Mouse (Mus musculus) fibroblast of lung, adult 2 months (primary cell): Measurements from ENCODE around the gene Fam216a.
A peak's percentile ranks its signal among the peaks of the same experiment; 100 is the strongest.
"Not testable (repeated sequence)": the region's sequence is repeated elsewhere in the genome, so short reads cannot be mapped to it uniquely, and the experiment has no call there.

Experiments
- DNase-seq: peaks from one replicate; pipeline ENCODE4 v3.0.0-alpha.2; 2011; ENCODE audit warnings: low read depth

The Fam216a gene

DNA sequence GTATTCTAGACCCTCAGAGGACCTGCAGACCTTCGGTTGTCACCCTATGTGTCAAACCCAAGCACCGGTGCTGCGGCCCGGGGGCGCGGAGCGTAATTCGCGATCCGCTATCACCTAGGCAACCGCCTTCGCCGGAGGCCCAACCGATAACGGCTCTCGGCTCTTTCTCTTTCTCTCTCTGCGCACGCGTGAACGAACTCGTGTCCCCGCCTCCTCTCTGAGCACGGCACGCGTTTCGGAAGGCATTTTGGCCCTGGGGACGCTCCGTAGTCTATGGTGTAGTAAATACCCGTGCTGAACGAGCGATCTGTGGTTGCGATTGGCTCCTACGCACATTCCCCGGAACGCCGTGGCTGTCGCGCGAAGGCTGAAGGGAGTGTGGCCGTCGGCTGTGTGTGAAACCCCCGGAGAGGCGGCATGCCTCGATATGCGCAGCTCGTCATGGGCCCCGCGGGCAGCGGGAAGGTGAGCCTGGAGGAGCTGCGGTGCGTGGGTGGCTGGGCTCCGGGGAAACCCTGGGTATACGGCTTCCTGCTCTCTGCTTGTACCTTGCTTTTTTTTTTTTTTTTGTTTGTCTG lies at the start of gene Fam216a:
TSS of gene Fam216a (minus strand) at position 173 of the 578 bp plus-strand sequence.
- DNase-seq, result peak; percentile 98

DNA sequence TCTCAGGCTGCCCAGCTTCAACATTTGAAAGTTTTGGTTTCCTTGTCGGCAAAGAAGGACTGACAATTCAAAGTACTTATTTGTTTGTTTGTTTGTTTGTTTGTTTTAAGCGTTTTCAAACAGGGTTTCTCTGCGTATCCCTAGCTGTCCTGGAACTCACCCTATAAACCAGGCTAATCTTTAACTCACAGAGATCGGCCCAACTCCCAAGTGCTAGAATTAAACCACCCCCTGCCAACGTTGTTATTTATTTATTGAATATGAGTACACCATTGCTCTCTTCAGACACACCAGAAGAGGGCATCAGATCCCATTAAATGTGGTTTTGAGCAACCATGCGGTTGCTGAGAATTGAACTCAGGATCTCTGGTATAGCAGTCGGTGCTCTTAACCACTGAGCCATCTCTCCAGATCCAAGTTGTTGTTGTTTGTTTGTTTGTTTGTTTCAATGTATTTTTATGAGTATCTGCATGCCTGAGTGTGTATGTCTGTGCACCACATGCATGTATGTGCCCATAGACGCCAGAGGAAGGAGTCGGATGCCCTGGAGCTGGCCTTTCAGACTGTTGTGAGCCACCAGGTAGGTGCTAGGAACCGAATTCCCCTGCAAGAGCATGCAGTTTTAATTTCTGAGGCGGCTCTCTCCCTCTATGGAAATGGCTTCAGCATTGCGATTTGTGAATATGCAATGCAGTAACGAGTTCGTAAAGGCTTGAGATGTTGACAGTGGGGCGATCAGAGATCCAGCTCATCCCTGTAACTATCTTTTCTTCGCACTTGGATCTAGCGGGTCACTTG lies 49.3 kb upstream of the Fam216a start, which contains the start of gene Anapc7:
TSS of gene Anapc7 (plus strand) at position 423 of the 798 bp plus-strand sequence.
- no peak for DNase-seq

GRCm38 (mm10) chr5:122420676-122421075 lies 48.5 kb upstream of the Fam216a start:
- not testable (repeated sequence) for DNase-seq

GRCm38 (mm10) chr5:122415465-122415864 lies 43.3 kb upstream of the Fam216a start:
- no peak for DNase-seq

DNA sequence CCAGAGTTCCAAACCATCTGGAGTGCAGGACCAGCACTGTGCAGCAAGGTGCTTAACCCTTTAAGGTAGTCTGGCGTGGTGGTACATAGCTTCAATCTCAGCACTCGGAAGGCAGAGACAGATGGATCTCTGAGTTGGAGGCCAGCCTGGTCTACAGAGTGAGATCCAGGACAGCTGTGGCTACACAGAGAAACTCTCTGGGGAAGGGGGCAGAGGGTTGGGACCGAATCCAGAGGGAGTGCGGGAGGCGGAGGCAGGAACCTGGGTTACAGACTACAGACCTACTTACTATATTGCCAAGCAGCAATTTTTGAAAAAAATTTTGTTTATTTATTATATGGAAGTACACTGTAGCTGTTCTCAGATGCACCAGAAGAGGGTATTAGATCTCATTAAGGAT lies 42.2 kb upstream of the Fam216a start:
- no peak for DNase-seq

- DNase-seq, result no peak
These were observed 40.7 kb upstream of the Fam216a start for GRCm38 (mm10) chr5:122412826-122413225.

DNA sequence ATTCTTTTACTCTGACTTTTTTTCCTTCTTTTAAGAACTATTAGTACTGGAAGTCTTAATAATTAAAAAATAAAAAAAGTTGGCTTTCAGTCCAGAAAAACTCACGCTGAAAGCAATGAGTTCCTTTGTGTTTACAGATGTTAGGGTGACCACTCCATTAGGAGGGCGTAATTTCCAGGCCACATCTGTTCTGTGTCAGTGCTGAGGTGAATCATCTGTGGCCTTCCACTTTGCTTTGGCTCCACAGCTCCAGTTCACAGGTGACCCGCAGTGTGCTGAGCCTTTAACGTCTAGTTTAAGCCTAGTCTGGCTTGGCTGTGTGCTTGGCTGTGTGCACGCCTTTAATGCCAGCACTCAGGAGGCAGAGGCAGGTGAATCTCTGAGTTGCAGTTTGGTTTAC lies 39.7 kb upstream of the Fam216a start:
- DNase-seq, result no peak

- DNase-seq, result no peak
These were observed 37.8 kb upstream of the Fam216a start for GRCm38 (mm10) chr5:122409692-122410645.

DNA sequence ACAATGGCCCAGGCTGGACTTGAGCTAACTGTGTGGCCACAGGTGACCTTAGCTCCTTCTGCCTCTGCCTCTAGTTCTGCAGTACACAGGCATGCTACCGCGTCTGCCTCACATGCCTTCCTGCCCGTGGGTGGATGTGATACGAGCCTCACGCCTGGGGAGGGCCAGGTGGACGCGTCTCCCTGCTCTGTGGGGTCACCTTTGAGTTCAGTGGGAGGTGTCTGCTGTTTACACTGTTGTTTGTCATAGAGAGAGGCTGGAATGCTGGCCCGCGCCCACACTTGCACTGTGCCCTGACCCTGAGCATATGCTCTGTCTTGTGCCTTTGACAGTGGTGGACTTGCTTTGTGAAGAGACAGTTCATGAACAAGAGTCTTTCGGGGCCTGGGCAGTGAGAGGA lies 33.4 kb upstream of the Fam216a start:
- DNase-seq, result no peak

DNA sequence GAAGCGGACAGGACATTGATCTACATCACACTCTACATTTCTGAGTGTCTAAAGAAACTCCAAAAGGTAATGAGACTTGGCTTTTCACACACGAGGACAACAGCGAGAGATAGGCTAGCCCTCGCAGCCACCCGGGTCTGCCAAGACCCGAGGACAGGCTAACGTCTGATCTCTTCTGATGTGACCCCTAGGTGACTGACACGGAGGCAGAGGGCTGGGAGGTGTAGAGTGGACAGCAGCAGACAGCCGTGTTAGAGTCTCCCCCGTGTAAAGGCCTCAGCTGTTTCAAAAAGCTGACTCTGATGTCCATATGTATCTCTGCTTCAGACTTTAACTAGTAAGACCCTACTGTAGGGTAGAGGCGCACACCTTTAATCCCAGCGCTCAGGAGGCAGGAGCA lies 31.2 kb upstream of the Fam216a start:
- no peak for DNase-seq

GRCm38 (mm10) chr5:122402772-122403171 lies 30.6 kb upstream of the Fam216a start:
- no peak for DNase-seq

DNA sequence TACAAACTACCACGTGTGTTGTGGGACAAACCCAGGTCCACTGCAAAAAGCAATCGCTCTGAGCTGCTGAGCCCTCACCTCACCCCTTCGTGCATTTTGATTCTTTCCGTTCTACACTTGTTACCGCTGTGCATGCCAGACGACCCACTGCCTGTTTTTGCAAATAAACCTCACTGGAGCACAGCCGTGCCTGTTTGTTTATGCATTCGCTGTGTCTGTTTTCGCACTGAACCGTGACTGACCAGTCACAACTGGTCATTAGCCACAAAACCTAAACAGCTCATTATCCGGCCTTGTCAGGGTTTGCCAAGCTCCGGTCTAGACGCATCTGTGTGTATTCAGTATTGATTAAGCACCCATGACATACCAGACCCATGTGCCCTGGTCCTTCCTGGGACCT lies 30.0 kb upstream of the Fam216a start:
- DNase-seq, result no peak

DNA sequence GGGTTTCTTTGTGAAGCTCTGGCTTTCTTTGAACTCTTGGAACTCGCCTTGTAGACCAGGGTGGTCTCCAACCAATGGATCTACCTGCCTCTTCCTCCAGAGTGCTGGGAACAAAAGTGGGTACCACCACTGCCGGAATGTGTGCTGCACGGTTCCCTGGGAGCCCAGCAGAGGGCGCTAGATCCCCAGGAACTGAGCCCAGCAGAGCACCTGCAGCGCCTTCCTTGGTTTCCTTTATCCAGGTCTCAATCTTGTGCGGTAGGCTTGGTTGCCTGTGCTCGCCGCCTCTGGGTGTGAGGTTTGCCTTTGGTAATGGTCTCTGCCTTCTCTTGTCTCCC lies 29.1 kb upstream of the Fam216a start:
- no peak for DNase-seq

DNA sequence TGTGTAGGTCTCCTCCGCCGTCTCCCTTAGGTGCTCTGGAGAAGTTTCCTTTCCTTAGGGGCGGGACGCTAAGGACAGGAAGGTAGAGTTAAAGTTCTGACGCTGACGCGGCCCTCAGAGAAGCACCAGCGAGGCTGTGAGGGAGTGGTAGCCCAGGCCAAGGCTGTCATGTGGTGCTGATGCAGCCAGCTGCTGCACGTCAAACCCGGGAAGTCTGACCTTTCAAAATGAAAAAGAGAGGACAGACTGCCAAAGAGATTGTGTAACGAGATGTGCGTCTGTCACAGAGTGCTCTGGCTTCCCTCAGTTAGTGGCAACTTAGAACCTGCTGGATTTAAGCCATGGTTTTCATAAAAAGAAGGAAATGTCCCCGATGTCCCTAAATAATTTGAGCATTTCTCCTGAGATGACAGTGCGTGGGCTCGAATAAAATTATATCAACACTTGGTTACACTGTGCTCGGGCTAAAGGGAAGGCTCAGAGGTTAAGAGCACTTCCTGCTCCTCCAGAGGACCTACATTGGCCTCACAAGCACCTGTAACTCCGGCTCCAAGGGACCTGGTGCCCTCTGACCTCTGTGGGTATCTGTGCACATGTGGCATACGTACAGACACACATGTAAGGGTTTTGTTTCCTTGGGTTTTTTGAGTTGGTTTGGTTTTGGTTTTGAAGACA lies 28.6 kb upstream of the Fam216a start:
- no peak for DNase-seq

GRCm38 (mm10) chr5:122399871-122400270 lies 27.7 kb upstream of the Fam216a start:
- no peak for DNase-seq

DNA sequence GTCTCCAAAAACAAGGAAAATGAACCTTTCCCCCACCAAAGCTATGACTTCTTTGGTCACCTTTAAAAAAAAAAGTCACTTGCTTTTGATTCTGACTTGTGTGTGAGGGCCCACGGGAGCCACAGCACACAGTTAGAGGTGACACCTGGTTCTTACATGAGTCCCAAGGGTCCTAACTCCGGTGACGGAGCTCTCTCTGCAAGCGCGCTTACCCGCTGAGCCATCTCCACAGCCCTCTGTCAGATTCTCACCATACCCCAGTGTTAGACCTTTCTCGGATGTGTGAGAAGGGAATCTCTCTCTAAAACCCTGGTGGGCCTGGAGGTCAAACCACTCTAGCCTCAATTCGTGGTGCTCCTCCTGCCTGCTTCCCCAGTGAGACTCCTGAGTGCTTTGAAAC lies 25.3 kb upstream of the Fam216a start:
- DNase-seq, result no peak

GRCm38 (mm10) chr5:122396791-122397190 lies 24.6 kb upstream of the Fam216a start:
- no peak for DNase-seq

GRCm38 (mm10) chr5:122393887-122394286 lies 21.7 kb upstream of the Fam216a start:
- peak; percentile 34 for DNase-seq

DNA sequence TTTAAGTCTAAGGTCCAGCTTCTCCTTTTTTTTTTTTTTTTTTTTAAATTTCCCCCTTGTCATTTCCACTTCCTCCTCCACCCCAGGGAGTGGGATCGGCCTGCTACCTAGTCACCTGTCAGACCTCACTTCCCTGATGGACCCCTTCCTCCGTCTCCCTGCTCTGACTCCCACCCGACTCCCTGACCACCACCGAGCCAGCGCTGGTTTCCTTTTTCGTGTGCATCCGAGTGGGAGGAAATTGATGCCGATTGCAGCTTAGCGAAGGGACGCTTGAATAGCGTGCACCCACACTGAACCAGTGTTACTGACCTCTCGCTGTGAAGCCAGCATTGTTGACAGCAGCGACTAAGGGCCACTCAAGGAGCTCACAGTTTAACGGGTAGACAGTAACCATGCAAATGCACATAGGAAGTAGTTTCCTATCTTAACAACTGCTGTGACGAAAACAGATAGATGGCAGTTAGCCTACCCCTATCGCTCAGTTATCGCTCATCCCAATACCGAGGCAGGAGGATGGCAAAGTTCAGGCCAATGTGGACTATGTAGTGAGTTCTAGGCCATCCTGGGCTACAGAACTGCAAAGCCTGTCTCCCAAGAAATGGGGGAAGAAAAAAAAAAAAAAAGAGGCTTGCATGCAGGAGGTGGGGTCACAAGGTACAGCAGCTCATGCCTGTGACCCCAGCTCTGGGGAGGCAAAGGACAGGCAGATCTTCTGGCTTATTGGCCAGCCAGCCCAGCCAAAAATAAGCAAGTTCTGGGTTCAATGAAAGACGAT lies 20.3 kb upstream of the Fam216a start:
- DNase-seq, result no peak

DNA sequence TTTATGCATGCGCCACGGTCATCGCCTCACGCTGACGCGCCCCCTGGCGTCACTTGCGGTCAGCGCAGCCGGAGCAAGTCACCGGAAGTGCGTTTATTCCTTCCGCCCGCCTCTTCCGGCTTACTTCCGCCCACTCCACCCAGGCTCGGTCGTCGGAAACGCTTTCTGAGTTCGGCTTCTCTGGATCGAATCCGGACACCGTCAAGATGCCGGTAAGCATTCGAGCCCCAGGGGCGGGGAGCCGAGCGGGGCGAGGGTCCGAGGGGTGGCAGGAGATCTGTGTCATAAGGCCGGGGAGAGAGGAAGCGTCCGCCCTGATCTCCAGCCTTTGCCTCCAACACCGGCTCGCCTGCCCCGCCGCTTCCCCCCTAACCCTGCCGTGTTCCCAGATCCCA lies 19.6 kb upstream of the Fam216a start, which contains the start of gene Arpc3:
TSS of gene Arpc3 (plus strand) at position 93 of the 395 bp plus-strand sequence.
- DNase-seq, result peak; percentile 77

DNA sequence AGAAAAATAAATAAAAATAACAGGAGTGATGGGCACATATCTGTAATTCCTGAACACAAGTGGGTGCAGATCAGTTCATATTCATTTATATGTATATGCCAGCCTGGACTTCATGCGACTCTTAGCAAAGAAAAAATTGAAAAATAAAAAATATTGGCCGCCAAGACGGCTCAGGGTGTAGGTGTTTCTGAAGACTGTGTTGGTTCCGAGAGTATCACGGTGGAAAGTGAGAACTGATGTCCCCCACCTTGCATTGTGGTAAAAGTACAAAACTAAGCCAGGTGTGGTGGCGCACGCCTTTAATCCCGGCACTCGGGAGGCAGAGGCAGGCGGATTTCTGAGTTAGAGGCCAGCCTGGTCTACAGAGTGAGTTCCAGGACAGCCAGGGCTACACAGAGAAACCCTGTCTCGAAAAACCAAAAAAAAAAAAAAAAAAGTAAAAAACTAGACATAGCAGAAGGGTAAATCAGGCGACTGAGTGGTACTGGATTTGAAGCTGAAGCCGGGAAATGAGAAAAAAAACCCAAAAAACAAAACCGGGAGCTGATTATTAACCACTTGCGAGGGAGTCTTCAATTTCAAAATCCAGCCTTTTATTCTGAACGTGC lies 19.1 kb upstream of the Fam216a start:
- no peak for DNase-seq
